Mouse (Mus musculus) c-Kit-negative CD71-positive TER-119-positive erythroid progenitor cells, embryonic 14.5 days (primary cell): Measurements from ENCODE around the gene Tspyl3.

Source experiments
- DNase-seq: peaks from one replicate; pipeline ENCODE4 v3.0.0-alpha.2; 2013; ENCODE audit warnings: low read depth, low spot score

The Tspyl3 gene

DNA sequence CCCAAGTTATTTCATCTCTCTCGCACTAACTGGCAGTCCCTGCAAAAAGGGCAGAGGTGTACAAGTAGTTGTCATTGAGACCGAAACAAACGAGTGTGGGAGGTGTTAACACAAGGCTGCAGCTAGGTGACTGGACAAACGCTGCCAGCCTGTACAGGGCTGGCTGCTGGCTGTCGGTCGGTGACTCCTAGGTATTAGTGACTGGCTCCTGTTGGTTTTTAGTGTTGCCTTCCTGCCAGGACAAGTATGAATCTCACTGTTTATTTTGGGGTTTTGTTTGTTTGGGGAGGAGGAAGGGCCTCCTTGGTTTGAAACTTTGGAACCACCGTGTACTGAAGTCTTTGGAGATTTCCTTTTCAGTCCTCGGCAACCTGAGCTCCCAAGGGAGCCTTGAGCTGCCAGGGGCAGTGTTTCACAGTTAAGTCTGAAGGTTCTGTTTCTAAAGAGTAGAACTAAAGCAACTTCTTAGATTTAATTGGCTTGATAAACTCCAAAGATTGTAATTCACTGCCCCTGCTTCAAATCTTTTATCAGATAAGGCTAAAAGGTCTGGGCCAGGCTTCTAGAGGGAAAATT, 49.2 kb downstream of the Tspyl3 start:
- DNase-seq = no peak
